13 mouse cellular contexts compared by ENCODE assay signal in genomic region chrX:18461198-18461601, GRCm38 (mm10). TPM values are rescaled to one million over a fixed set of nuclear protein-coding genes. Genes with fewer than 3 reads are reported as not detected.
DNase-seq lines count a peak whose midpoint lies in the region; ATAC-seq and TF ChIP-seq lines count a peak whose summit lies in the region.
"Had no signal": no experiment of that assay in that cellular context is flagged by ENCODE, and none has a peak within 500 bp of the region (broad histone marks: within the 10 kb centered on the region; RNA-seq: fewer than 3 reads in every experiment).

Gene 4930578C19Rik, minus strand, starts transcription at chrX:18461397.

- H3K36me3 ChIP-seq in embryonic facial prominence, embryonic 14.5 days (ENCODE audit: control insufficient read depth, insufficient read depth, low read length) = no peaks in the 10 kb centered on the region
- no peaks in the 10 kb centered on the region for H3K36me3 ChIP-seq in embryonic facial prominence, embryonic 10.5 days (replicated peaks)
- no peaks in the 10 kb centered on the region for H3K36me3 ChIP-seq in midbrain, embryonic 11.5 days (ENCODE audit: control insufficient read depth, insufficient read depth, low read length)
- no peaks in the 10 kb centered on the region for H3K36me3 ChIP-seq in hindbrain, postnatal 0 days (ENCODE audit: insufficient read depth, low read length)
- H3K36me3 ChIP-seq: heart, embryonic 15.5 days had no signal

- H3K4me3 ChIP-seq in embryonic facial prominence, embryonic 14.5 days (ENCODE audit: low read depth, low read length) = no peak within 1 kb of the TSS
- no peak within 1 kb of the TSS for H3K4me3 ChIP-seq in embryonic facial prominence, embryonic 10.5 days
- H3K4me3 ChIP-seq in midbrain, embryonic 11.5 days (ENCODE audit: low read depth, low read length) = no peak within 1 kb of the TSS
- H3K4me3 ChIP-seq in hindbrain, postnatal 0 days (ENCODE audit: low read length) = no peak within 1 kb of the TSS
- H3K4me3 ChIP-seq: forebrain, embryonic 13.5 days; heart, embryonic 15.5 days had no signal

- no peak for ATAC-seq in embryonic facial prominence, embryonic 14.5 days (ENCODE audit: low read depth)
- no peak for ATAC-seq in midbrain, embryonic 11.5 days (ENCODE audit: low FRiP score)
- no peak for ATAC-seq in hindbrain, postnatal 0 days
- ATAC-seq: forebrain, embryonic 13.5 days had no signal

- H3K9me3 ChIP-seq in embryonic facial prominence, embryonic 14.5 days (ENCODE audit: control insufficient read depth, low read length) = no peaks in the 10 kb centered on the region
- H3K9me3 ChIP-seq in embryonic facial prominence, embryonic 10.5 days = no peaks in the 10 kb centered on the region
- H3K9me3 ChIP-seq in midbrain, embryonic 11.5 days (ENCODE audit: control insufficient read depth, low read length) = no peaks in the 10 kb centered on the region
- H3K9me3 ChIP-seq in hindbrain, postnatal 0 days (ENCODE audit: low read length) = no peaks in the 10 kb centered on the region
- H3K9me3 ChIP-seq: forebrain, embryonic 13.5 days; heart, embryonic 15.5 days had no signal

- H3K4me2 ChIP-seq in embryonic facial prominence, embryonic 14.5 days (ENCODE audit: low read depth, low read length) = no peak within 1 kb of the TSS
- no peak within 1 kb of the TSS for H3K4me2 ChIP-seq in midbrain, embryonic 11.5 days
- no peak within 1 kb of the TSS for H3K4me2 ChIP-seq in hindbrain, postnatal 0 days (ENCODE audit: low read depth, low read length)
- H3K4me2 ChIP-seq: forebrain, embryonic 13.5 days; heart, embryonic 15.5 days; liver, embryonic 11.5 days had no signal

- no peak within 1 kb of the TSS for H3K27ac ChIP-seq in embryonic facial prominence, embryonic 14.5 days (replicated peaks; ENCODE audit: low read depth, low read length)
- H3K27ac ChIP-seq in embryonic facial prominence, embryonic 10.5 days (replicated peaks) = no peak within 1 kb of the TSS
- H3K27ac ChIP-seq in midbrain, embryonic 11.5 days (ENCODE audit: low read depth, low read length) = no peak within 1 kb of the TSS
- H3K27ac ChIP-seq in hindbrain, postnatal 0 days = no peak within 1 kb of the TSS
- H3K27ac ChIP-seq: forebrain, embryonic 13.5 days; heart, embryonic 15.5 days had no signal

- no peaks in the 10 kb centered on the region for H3K27me3 ChIP-seq in embryonic facial prominence, embryonic 14.5 days (replicated peaks; ENCODE audit: control insufficient read depth, insufficient read depth, low read length)
- no peaks in the 10 kb centered on the region for H3K27me3 ChIP-seq in embryonic facial prominence, embryonic 10.5 days (replicated peaks; ENCODE audit: low read depth, poor library complexity, severe bottlenecking)
- H3K27me3 ChIP-seq in midbrain, embryonic 11.5 days (ENCODE audit: control insufficient read depth, insufficient read depth, low read length) = no peaks in the 10 kb centered on the region
- H3K27me3 ChIP-seq in hindbrain, postnatal 0 days (ENCODE audit: insufficient read depth, low read length) = no peaks in the 10 kb centered on the region
- H3K27me3 ChIP-seq: forebrain, embryonic 13.5 days; heart, embryonic 15.5 days had no signal

- no peaks in the 10 kb centered on the region for H3K4me1 ChIP-seq in embryonic facial prominence, embryonic 14.5 days (ENCODE audit: control insufficient read depth, insufficient read depth, low read length)
- no peaks in the 10 kb centered on the region for H3K4me1 ChIP-seq in embryonic facial prominence, embryonic 10.5 days
- no peaks in the 10 kb centered on the region for H3K4me1 ChIP-seq in midbrain, embryonic 11.5 days (ENCODE audit: control insufficient read depth, insufficient read depth, low read length)
- H3K4me1 ChIP-seq in hindbrain, postnatal 0 days (ENCODE audit: insufficient read depth, low read length) = no peaks in the 10 kb centered on the region
- H3K4me1 ChIP-seq: forebrain, embryonic 13.5 days; heart, embryonic 15.5 days had no signal

- H3K9ac ChIP-seq in embryonic facial prominence, embryonic 14.5 days (ENCODE audit: low read depth, low read length) = no peak within 1 kb of the TSS
- no peak within 1 kb of the TSS for H3K9ac ChIP-seq in midbrain, embryonic 11.5 days (ENCODE audit: low read length)
- H3K9ac ChIP-seq in hindbrain, postnatal 0 days (replicated peaks; ENCODE audit: low read length) = no peak within 1 kb of the TSS
- H3K9ac ChIP-seq: forebrain, embryonic 13.5 days; heart, embryonic 15.5 days had no signal

- peak; percentile 1 for DNase-seq in embryonic facial prominence, embryonic 14.5 days (ENCODE audit: low spot score)
- DNase-seq in embryonic facial prominence, embryonic 10.5 days (ENCODE audit: low spot score) = no peak
- DNase-seq in gastrocnemius, postnatal 25 days = peak; percentile 45
- peak; percentile 35 for DNase-seq in kidney, adult 9 months
- DNase-seq in lung, postnatal 10 days = peak; percentile 37
- DNase-seq in midbrain, embryonic 11.5 days (ENCODE audit: low spot score, missing footprints) = no peak
- DNase-seq in right cerebral cortex, postnatal 14 days = no peak
- no peak for DNase-seq in hindbrain, postnatal 0 days (ENCODE audit: low spot score)
- DNase-seq: retina, postnatal 1 day had no signal

- no peak for TF ChIP-seq CTCF in hindbrain, postnatal 0 days (IDR thresholded peaks at IDR 0.05; ENCODE audit: low read depth)

- WGBS in embryonic facial prominence, embryonic 14.5 days = 65% methylated on average over 7 of the region's 8 CpGs
- WGBS in embryonic facial prominence, embryonic 10.5 days = 78% methylated on average over 8 of the region's 8 CpGs
- 78% methylated on average over 8 of the region's 8 CpGs for WGBS in midbrain, embryonic 11.5 days
- WGBS in hindbrain, postnatal 0 days = 81% methylated on average over 8 of the region's 8 CpGs

RNA-seq across cellular contexts. Expression of gene 4930578C19Rik, which starts in this region (rescaled TPM):
- polyA plus RNA-seq in embryonic facial prominence, embryonic 14.5 days (2014; fragmentation: Nextera tagmentation; extraction: Ambion mirVana) = 0.99 and 1.1 TPM in 2 replicates
- 0.43 and 0.46 TPM in 2 replicates for polyA plus RNA-seq in embryonic facial prominence, embryonic 10.5 days (2016; fragmentation: Nextera tagmentation; extraction: Ambion mirVana)
- total RNA-seq in gastrocnemius, postnatal 25 days (2021) = 1 to 10 TPM; 2.3 to 2.9 TPM
- 0.12 TPM in 2 replicates for polyA plus RNA-seq in midbrain, embryonic 11.5 days (2014; fragmentation: Nextera tagmentation; extraction: Ambion mirVana)
- 0.72 and 2.2 TPM in 2 replicates for total RNA-seq in hindbrain, postnatal 0 days (2014; rRNA removed)
- 0.69 and 0.83 TPM in 2 replicates for polyA plus RNA-seq in hindbrain, postnatal 0 days (2015; fragmentation: Nextera tagmentation; extraction: Ambion mirVana)
- polyA plus RNA-seq: C2C12; liver, embryonic 11.5 days had no signal

Comparison
In these comparisons a context has a peak if more than half of its experiments do, and no peak if none do; other contexts are left out.
1. DNase-seq: peak in embryonic facial prominence, embryonic 14.5 days (single experiment), gastrocnemius, postnatal 25 days (single experiment), kidney, adult 9 months (single experiment) and lung, postnatal 10 days (single experiment); none in embryonic facial prominence, embryonic 10.5 days (single experiment), midbrain, embryonic 11.5 days (single experiment), right cerebral cortex, postnatal 14 days (single experiment) and hindbrain, postnatal 0 days (single experiment).